Mouse (Mus musculus) spleen, adult 18-20 months (tissue): ENCODE results near the gene Efna5.

Experiments
- DNase-seq, 2 experiments: peaks; one replicate each; pipeline ENCODE4 v3.0.0; 2022; ENCODE audit warnings: mixed read lengths in 2 of 2

Efna5 gene

DNA sequence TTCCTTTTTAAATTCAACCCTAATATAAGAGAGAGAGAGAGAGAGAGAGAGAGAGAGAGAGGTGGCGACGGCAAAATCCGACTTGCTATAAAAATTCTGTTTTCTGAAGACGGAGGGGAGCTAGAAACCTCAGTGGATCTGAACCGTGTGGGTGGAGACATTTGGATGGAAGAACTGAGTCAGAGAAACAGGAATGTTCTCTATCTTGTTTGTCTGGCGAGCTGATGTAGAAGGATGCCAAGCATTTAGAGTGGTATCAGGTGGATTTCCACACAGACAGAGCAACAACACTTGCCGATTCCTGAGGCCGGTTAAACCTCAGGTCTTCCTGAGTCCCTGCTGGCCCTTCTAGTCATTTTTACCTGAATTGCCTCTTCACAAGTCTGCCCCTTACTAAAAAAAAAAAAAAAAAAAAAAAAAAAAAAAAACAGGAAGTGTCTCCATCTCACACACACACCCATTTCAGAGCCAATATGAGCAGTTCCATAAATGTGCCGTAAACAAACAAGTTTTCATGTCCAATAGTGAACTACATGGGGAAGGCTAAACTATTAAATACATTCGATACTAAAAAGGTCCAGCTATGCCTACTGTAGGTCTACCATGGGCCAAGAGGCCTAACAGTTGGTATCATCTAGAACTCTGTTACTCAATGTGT is 231.7 kb downstream of the Efna5 start:
- no peak for DNase-seq

GRCm38 (mm10) chr17:62646836-62647235 is 234.3 kb downstream of the Efna5 start:
- DNase-seq: no peak

- no peak for DNase-seq
These were observed 238.5 kb downstream of the Efna5 start for GRCm38 (mm10) chr17:62642447-62643145.

DNA sequence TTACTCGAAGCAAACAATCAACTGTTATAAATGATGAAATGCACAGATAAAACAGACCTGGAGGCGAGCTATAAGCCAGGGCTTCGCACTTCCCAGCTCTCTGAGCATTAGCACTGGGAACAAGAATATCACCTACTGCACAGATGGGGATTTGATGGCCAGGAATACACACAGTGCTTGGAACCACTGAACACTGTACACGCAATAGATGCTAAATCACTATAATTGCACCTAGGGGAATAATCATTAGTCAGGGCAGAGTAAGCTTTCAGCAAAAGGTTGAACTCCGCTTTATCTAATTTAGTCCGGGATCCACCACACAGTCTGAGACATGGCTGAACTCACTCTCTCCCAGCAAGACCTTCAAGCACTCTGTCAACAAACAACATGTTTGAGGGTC is 240.5 kb downstream of the Efna5 start:
- no peak for DNase-seq

- no peak for DNase-seq
These were observed 244.2 kb downstream of the Efna5 start for GRCm38 (mm10) chr17:62636896-62637295.

DNA sequence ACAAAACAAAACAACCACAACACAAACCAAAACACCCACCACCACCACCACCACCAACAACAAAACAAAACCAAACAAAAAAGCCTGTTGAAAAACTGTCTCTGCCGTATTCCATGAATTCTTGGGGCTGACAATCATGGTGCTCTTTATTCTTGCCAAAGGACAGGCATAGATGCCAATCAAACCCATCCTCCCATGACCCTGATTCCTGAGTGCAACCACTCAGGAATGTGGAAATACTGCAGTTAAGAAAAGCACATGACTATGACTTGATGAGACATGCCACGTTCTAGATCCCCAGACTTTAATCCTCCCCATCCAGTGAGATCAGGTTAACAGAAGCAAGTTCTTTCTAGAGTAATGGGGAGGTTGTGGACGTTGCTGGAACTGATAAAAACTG is 246.2 kb downstream of the Efna5 start:
- DNase-seq: no peak

GRCm38 (mm10) chr17:62628474-62628873 is 252.6 kb downstream of the Efna5 start:
- no peak for DNase-seq

- no peak for DNase-seq
These were observed 253.6 kb downstream of the Efna5 start for GRCm38 (mm10) chr17:62627508-62627907.

- DNase-seq: no peak
These were observed 255.5 kb downstream of the Efna5 start for GRCm38 (mm10) chr17:62625646-62626020.

DNA sequence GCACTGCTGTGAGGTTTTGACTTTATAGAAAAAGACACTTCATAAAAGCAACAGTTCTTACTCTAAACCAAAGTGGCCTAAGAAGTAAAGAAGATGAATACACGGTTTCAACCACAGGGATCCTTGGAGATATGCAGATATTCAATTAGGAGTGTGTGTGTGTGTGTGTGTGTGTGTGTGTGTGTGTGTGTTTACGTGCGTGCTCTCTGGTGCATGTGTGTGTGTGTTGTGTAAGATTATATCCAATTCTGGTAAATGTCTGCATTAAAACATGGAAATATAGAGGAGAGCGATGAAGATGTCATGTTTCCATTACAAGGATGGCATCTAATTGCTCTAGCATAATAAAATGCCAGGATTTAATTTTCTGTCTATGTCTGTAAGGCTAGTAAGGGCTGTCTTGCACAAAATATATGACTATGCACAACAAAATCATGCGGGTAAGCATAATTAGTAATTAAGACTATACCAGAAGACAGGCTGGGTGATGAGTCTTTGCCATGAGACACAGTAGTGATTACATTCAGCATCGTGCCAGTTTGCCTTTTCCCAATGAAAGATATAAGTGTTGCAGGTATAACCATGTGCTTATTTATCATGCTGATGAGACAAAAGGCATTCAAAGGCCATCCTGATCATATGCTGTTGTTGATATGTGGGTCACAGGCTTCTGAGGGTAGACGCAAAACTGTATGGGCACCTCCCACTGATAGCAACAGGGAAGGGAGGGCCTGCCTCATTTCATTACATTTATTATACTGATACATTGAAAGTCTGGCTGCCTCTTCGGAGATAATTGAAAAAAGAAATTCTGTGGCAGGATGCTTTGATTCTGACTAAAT is 256.1 kb downstream of the Efna5 start:
- no peak for DNase-seq

GRCm38 (mm10) chr17:62623224-62623623 is 257.9 kb downstream of the Efna5 start:
- DNase-seq: no peak

- DNase-seq: no peak
These were observed 258.6 kb downstream of the Efna5 start for GRCm38 (mm10) chr17:62622481-62622880.

DNA sequence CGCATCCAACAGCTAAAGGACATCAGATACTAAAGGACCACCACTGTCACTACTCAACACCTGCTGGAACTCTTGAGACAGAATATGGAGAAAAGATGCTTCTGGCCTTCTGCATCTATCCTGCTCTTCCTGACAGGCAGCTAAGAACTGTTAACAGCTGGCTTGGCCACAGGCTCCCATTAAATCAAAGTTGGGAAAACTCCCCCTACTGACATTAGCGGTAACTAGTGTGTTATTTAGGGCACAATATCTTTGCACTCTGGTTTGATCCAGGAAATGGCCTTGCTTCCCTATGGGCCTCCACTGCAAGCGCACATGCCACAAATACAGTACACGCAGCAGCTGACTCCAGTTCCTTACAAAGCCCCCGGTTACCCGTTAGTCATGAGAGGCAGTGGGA is 266.0 kb downstream of the Efna5 start:
- no peak for DNase-seq

DNA sequence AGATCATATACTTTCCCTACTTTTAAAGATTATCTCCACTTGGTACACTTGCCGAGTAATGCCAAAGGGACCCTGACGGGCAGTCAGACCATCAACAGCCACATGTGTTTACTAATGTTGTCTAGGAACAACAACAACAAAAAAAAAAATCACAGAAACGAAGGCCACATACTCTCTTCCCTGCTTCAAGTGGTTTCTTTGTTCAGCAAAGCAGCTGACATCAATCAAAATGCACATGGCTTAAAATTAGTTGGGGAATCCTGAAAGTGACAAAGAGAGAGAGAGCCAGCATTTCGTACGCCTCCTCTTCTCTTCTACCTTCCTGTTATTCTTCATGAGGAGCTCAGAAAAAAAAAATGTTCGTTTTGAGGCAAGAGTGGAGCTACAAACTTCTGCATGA is 266.4 kb downstream of the Efna5 start:
- DNase-seq: no peak

DNA sequence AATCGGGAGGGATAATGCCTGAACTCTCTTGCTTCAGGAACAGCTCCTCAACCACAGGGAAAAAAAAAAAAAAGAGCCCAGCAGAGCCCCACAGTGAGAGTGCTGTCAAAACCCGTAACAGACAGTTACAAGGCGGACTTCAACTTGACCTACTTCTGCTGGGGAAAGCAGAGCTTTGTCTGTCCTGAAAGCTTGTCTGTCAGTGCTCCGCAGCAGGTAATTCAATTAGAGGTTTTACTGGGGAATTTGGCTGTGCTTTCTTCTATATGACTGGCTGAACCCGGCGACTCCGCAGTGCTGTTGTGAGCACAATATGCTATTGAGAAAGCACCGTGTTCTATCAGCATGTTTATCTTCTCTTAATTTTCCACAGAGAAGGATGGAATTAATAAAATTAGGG is 266.9 kb downstream of the Efna5 start:
- no peak for DNase-seq

GRCm38 (mm10) chr17:62613232-62613631 is 267.9 kb downstream of the Efna5 start:
- DNase-seq: no peak

DNA sequence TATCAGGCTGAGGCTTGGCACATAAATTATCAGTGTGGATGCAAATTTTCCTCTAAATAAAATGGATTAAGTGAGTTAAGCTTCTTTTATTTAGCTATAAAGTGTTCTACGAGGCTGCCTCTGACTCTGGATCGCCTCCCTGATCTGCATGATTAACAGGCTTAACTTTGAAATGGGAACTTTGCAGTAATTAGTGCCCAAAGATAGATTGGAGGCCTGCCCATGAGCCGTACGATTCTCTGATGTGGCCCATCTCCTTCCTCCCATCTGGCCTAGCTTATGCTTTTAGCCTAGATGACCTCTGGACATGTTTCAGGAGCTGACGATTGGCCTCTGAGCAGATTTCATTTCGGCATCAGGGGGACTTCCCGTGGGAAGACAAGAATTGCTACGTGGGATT is 273.0 kb downstream of the Efna5 start:
- DNase-seq: no peak

GRCm38 (mm10) chr17:62607304-62607914 is 273.7 kb downstream of the Efna5 start:
- DNase-seq: no peak

DNA sequence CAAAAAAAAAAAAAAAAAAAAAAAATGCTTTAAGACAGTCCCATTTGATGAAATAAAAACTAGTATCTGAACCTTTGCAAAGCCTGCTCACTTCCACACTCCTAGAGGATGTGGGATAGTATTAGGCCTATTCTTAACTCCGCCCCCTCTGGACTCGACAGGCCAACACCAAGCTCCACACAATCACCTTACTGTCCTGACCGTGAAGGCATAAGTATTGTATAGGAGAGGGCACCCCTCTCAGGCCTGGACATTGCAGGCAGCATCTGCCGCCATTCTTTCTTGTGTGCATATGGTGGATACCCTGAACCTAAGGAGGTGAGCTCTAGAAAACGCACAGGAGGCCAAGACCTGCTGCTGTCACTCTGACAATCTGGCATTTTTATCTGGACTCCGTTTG is 274.4 kb downstream of the Efna5 start:
- no peak for DNase-seq

DNA sequence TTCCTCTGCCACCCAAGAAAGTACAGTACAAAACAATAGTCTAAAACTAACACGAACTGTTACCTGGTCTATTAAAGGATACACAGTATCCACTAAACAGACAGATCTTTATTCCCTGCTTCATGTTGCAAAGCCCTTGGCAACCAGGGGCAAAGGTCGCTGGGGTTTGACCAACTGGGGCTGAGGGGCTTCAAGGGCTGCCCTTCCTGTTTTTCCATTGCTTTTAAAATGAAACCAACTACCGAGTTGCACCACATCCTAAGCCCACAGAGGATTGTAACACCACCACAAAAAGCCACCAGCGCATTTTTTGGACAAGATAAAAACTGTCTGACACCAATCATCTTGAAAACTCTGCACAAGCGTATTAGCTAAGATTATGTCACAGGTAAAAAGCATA is 276.8 kb downstream of the Efna5 start:
- DNase-seq: no peak

GRCm38 (mm10) chr17:62603604-62604003 is 277.5 kb downstream of the Efna5 start:
- DNase-seq: no peak

DNA sequence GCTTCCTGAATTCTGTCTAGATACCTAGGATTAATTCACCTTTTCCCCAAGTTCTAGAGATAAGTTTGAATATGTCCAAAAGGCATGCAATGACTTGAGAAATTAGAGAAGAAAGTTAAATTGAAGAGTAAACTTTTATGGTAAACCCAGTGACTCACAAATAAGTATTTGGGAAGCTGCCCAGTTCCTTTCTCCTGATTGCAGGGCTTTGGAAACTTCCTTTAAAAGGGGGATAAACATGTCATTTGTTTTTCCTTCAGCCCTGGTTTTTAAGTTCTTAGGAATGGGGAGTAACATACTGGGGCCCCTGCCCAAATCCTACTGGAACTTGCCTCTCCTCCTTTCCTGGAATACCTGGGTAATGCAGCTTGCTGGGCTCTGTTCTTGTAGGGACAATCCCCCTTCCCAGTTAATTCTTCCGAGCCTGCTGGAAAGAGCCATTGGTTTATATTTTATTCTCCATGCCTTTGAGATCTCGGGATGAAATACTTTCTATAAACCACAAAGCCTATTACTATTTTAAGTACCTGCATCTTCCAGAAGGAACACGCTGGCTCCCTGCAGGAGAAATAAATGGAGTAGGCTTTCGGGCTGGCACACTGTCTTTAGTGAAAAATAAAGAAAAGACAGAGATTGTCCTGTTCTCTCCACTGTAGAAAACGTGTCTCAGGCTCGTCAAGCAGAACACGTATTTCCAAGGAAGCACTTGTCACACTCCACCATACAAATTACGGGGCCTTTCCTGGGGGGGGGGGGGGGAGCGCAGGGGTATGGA is 282.2 kb downstream of the Efna5 start:
- DNase-seq: no peak
